12 mouse cellular contexts compared by ENCODE assay signal in the genomic region with DNA sequence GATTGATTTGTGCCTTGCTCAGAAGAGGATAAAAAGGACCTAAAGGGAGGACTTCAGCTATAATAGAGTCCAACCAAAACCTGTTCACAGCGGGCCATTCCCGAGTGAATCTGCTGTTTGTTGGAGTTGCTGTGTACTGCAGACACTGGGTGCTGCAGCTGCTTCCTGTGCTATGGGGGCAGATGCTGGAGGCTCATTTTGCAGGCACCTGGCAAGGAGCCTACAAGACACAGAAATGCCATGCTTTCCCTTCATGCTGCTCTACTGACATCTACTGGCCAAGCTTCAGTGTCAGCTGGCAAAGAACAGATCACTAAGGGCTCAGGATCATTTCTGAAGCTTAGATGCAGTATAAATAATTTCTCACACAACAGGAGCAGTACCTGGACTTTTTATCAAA. TPM values are rescaled to one million over a fixed set of nuclear protein-coding genes. Genes with fewer than 3 reads are reported as not detected.
DNase-seq lines count a peak whose midpoint lies in the region; ATAC-seq and TF ChIP-seq lines count a peak whose summit lies in the region.
"Not testable (repeated sequence)": the region's sequence is repeated elsewhere in the genome, so short reads cannot be mapped to it uniquely, and the experiment has no call there.
"Had no signal": no experiment of that assay in that cellular context is flagged by ENCODE, and none has a peak within 500 bp of the region (broad histone marks: within the 10 kb centered on the region; RNA-seq: fewer than 3 reads in every experiment).

No protein-coding gene starts in this region.

- not testable (repeated sequence) for H3K36me3 ChIP-seq in neural tube, embryonic 13.5 days; stomach, postnatal 0 days (ENCODE audit: control insufficient read depth, insufficient read depth, low read length)

- H3K4me1 ChIP-seq in neural tube, embryonic 13.5 days (replicated peaks); stomach, postnatal 0 days (replicated peaks; ENCODE audit: control insufficient read depth, insufficient read depth): not testable (repeated sequence)

- H3K9ac ChIP-seq in neural tube, embryonic 13.5 days; stomach, postnatal 0 days (ENCODE audit: low read length): not testable (repeated sequence)

- peak; percentile 59; the same call in 1 of the 2 replicates for ATAC-seq in neural tube, embryonic 13.5 days (ENCODE audit: low read depth)
- ATAC-seq in stomach, postnatal 0 days (ENCODE audit: low FRiP score, low TSS enrichment), result not testable (repeated sequence)

- TF ChIP-seq EP300 in stomach, postnatal 0 days (optimal IDR thresholded peaks at IDR 0.05), result not testable (repeated sequence)

- not testable (repeated sequence) for H3K27ac ChIP-seq in neural tube, embryonic 13.5 days (replicated peaks); stomach, postnatal 0 days (replicated peaks)

- H3K4me3 ChIP-seq in neural tube, embryonic 13.5 days; stomach, postnatal 0 days (ENCODE audit: low read depth, low read length): not testable (repeated sequence)

- H3K9me3 ChIP-seq in neural tube, embryonic 13.5 days; stomach, postnatal 0 days (ENCODE audit: control insufficient read depth, low read length): not testable (repeated sequence)

- peak; percentile 63 for DNase-seq in 3T3-L1 (ENCODE audit: low read depth, low spot score)
- DNase-seq in adrenal gland, postnatal 25 days, result peak; percentile 11
- peak; percentile 4 for DNase-seq in embryo, embryonic 9.5 days (ENCODE audit: extremely low spot score)
- DNase-seq in heart, postnatal 4 days, result peak; percentile 21
- peak; percentile 18 to 45 for DNase-seq in kidney, postnatal 36 days
- peak; percentile 19 to 20 for DNase-seq in left cerebral cortex, postnatal 36 days (ENCODE audit: low spot score in 2 of 2)
- peak; percentile 36 for DNase-seq in stomach, postnatal 0 days (ENCODE audit: low spot score)

- 28% methylated on average over 2 of the region's 2 CpGs for WGBS in neural tube, embryonic 13.5 days
- 21% methylated on average over 2 of the region's 2 CpGs for WGBS in stomach, postnatal 0 days

- intact Hi-C loops in left cerebral cortex, postnatal 36 days (cut with DNase I), result not testable (repeated sequence)

- peak; percentile 73 for TF ChIP-seq CTCF in stomach, postnatal 0 days (IDR thresholded peaks at IDR 0.05; ENCODE audit: low read depth)

- not testable (repeated sequence) for H3K4me2 ChIP-seq in neural tube, embryonic 13.5 days; stomach, postnatal 0 days (replicated peaks; ENCODE audit: low read depth)

- H3K27me3 ChIP-seq in neural tube, embryonic 13.5 days; stomach, postnatal 0 days (ENCODE audit: control insufficient read depth, insufficient read depth, low read length): not testable (repeated sequence)

RNA-seq across cellular contexts. Expression of a gene that starts 8.5 kb away (rescaled TPM):
- not detected in 2 replicates for total RNA-seq in adrenal gland, postnatal 25 days (2021)
- total RNA-seq in heart, postnatal 4 days (2021), result not detected
- not detected for total RNA-seq in left cerebral cortex, postnatal 36 days (2021)
- polyA plus RNA-seq in neural tube, embryonic 13.5 days (2015; fragmentation: Nextera tagmentation; extraction: Ambion mirVana), result not detected in 2 replicates
- polyA plus RNA-seq in stomach, postnatal 0 days (2015; fragmentation: Nextera tagmentation; extraction: Ambion mirVana), result not detected in 2 replicates
- polyA plus RNA-seq: forebrain, embryonic 13.5 days; heart, embryonic 12.5 days; kidney, embryonic 15.5 days; liver, embryonic 14.5 days had no signal

RNA-seq across cellular contexts. Expression of a gene that starts 47.7 kb away (rescaled TPM):
- total RNA-seq in adrenal gland, postnatal 25 days (2021), result not detected in 2 replicates
- not detected for total RNA-seq in heart, postnatal 4 days (2021)
- not detected for total RNA-seq in left cerebral cortex, postnatal 36 days (2021)
- not detected in 2 replicates for polyA plus RNA-seq in neural tube, embryonic 13.5 days (2015; fragmentation: Nextera tagmentation; extraction: Ambion mirVana)
- not detected in 2 replicates for polyA plus RNA-seq in stomach, postnatal 0 days (2015; fragmentation: Nextera tagmentation; extraction: Ambion mirVana)
- polyA plus RNA-seq: forebrain, embryonic 13.5 days; heart, embryonic 12.5 days; kidney, embryonic 15.5 days; liver, embryonic 14.5 days had no signal

Comparison
In these comparisons a context has a peak if more than half of its experiments do, and no peak if none do; other contexts are left out.
1. DNase-seq: peak in every context shown above with its lines; median percentile 63 in 3T3-L1; 36 in stomach, postnatal 0 days; 32 in kidney, postnatal 36 days; 21 in heart, postnatal 4 days; 20 in left cerebral cortex, postnatal 36 days; 11 in adrenal gland, postnatal 25 days; 4 in embryo, embryonic 9.5 days.